Mouse (Mus musculus) hindbrain, embryonic 12.5 days (tissue): ENCODE measurements around the gene Ube2f. TPM values are rescaled to one million over a fixed set of nuclear protein-coding genes. Genes with fewer than 3 reads are reported as not detected.

Experiments
- ATAC-seq: fragments of 200-750 bp; cut with Nextera tagmentation; 2 replicates; pipeline ENCODE4 v1.8.0; 2017; ENCODE audit warnings: moderate TSS enrichment; ENCODE audit not compliant: low FRiP score
- H3K27ac ChIP-seq: fragments of 300-500 bp; sonication (generic); 2 replicates; pipeline ENCODE4 v1.5.1; 2016; ENCODE audit warnings: mild to moderate bottlenecking
- H3K27me3 ChIP-seq: fragments of 300-500 bp; sonication (generic); 2 replicates; pipeline ENCODE4 v1.6.1; 2016; ENCODE audit warnings: mild to moderate bottlenecking
- H3K36me3 ChIP-seq: fragments of 300-500 bp; sonication (generic); 2 replicates; pipeline ENCODE4 v1.6.1; 2016; ENCODE audit warnings: mild to moderate bottlenecking
- H3K4me1 ChIP-seq: fragments of 300-500 bp; sonication (generic); 2 replicates; pipeline ENCODE4 v1.6.1; 2016
- H3K4me2 ChIP-seq: fragments of 300-500 bp; sonication (generic); replicated peaks from 2 replicates; pipeline ENCODE4 v1.6.1; 2016; ENCODE audit warnings: mild to moderate bottlenecking
- H3K4me3 ChIP-seq: fragments of 300-500 bp; sonication (generic); 2 replicates; pipeline ENCODE4 v1.5.1; 2016; ENCODE audit warnings: mild to moderate bottlenecking
- H3K9ac ChIP-seq: fragments of 300-500 bp; sonication (generic); 2 replicates; pipeline ENCODE4 v1.6.1; 2016; ENCODE audit warnings: mild to moderate bottlenecking, moderate library complexity
- H3K9me3 ChIP-seq: fragments of 300-500 bp; sonication (generic); replicated peaks from 2 replicates; pipeline ENCODE4 v1.6.1; 2016; ENCODE audit warnings: mild to moderate bottlenecking
- WGBS: fragments of 180-500 bp; shearing (Covaris S2); methylation state at CpG from one replicate; pipeline ENCODE4 v1.1.7; 2016; 5-methylcytosine and 5-hydroxymethylcytosine counted together
- polyA plus RNA-seq: library from polyadenylated mRNA; unstranded; fragments of >200 nt; fragmentation: Nextera tagmentation; extraction: Ambion mirVana; gene quantifications from 2 replicates; pipeline ENCODE4 v1.2.1, GENCODE M21; 2016

Gene Ube2f
- polyA plus RNA-seq, 1 experiment from 2014 or later = 71.8 TPM

- H3K9me3 ChIP-seq = no peaks in the 10 kb centered on the region
- no peak overlapping the region for H3K4me3 ChIP-seq
- H3K36me3 ChIP-seq = peaks cover 21% of the 10 kb centered on the region
- ATAC-seq = no peak
- no peak overlapping the region for H3K27ac ChIP-seq
- H3K9ac ChIP-seq = no peak overlapping the region
- peaks cover 16% of the 10 kb centered on the region for H3K4me1 ChIP-seq
- no peaks in the 10 kb centered on the region for H3K27me3 ChIP-seq
- H3K4me2 ChIP-seq = no peak overlapping the region
- 92% methylated on average over 3 of the region's 3 CpGs for WGBS
Measured at GRCm38 (mm10) chr1:91302021-91302420, 51.9 kb downstream of the Ube2f start.

- Histone ChIP-seq H3K27ac (no peak overlapping the region), H3K4me2 (no peak overlapping the region), H3K4me3 (no peak overlapping the region), H3K36me3 (peaks cover 44% of the 10 kb centered on the region), H3K4me1 (peaks cover 3% of the 10 kb centered on the region; the same call in 1 of the 2 replicates), H3K9ac (no peak overlapping the region), H3K9me3 (no peaks in the 10 kb centered on the region), H3K27me3 (no peaks in the 10 kb centered on the region)
- 91% methylated on average over 4 of the region's 4 CpGs for WGBS
- ATAC-seq = no peak
Measured at GRCm38 (mm10) chr1:91304621-91305020, 54.5 kb downstream of the Ube2f start.

- H3K4me1 ChIP-seq = peaks cover 10% of the 10 kb centered on the region
- WGBS = 90% methylated on average over 13 of the region's 13 CpGs
- no peaks in the 10 kb centered on the region for H3K9me3 ChIP-seq
- ATAC-seq = no peak
- no peak overlapping the region for H3K4me2 ChIP-seq
- no peak overlapping the region for H3K27ac ChIP-seq
- peaks cover 53% of the 10 kb centered on the region for H3K36me3 ChIP-seq
- H3K9ac ChIP-seq = no peak overlapping the region
- H3K4me3 ChIP-seq = no peak overlapping the region
- no peaks in the 10 kb centered on the region for H3K27me3 ChIP-seq
Measured at GRCm38 (mm10) chr1:91309366-91310085, 59.4 kb downstream of the Ube2f start.

GRCm38 (mm10) chr1:91312273-91312672 is 62.2 kb downstream of the Ube2f start:
- H3K4me2 ChIP-seq = no peak overlapping the region
- no peak overlapping the region for H3K27ac ChIP-seq
- 97% methylated on average over 4 of the region's 4 CpGs for WGBS
- H3K9ac ChIP-seq = no peak overlapping the region
- peaks cover 33% of the 10 kb centered on the region for H3K36me3 ChIP-seq
- peaks cover 10% of the 10 kb centered on the region for H3K4me1 ChIP-seq
- no peaks in the 10 kb centered on the region for H3K27me3 ChIP-seq
- no peaks in the 10 kb centered on the region for H3K9me3 ChIP-seq
- ATAC-seq = no peak
- no peak overlapping the region for H3K4me3 ChIP-seq

- Histone ChIP-seq H3K27ac (peak overlapping the region; percentile 35), H3K9me3 (no peaks in the 10 kb centered on the region), H3K4me3 (no peak overlapping the region), H3K9ac (0 out of 2 replicates have a peak overlapping the region, but pooled peaks have one; percentile 8), H3K4me1 (peaks cover 10% of the 10 kb centered on the region), H3K27me3 (no peaks in the 10 kb centered on the region), H3K4me2 (no peak overlapping the region), H3K36me3 (peaks cover 26% of the 10 kb centered on the region)
- no peak for ATAC-seq
- WGBS = 48% methylated on average over 5 of the region's 5 CpGs
Measured at GRCm38 (mm10) chr1:91313251-91313650, 63.1 kb downstream of the Ube2f start.

- H3K27ac ChIP-seq = no peak overlapping the region
- H3K9me3 ChIP-seq = no peaks in the 10 kb centered on the region
- no peak overlapping the region for H3K4me2 ChIP-seq
- no peak overlapping the region for H3K4me3 ChIP-seq
- WGBS = 86% methylated on average over 6 of the region's 6 CpGs
- H3K9ac ChIP-seq = no peak overlapping the region
- ATAC-seq = no peak
- no peaks in the 10 kb centered on the region for H3K27me3 ChIP-seq
- peaks cover 10% of the 10 kb centered on the region for H3K4me1 ChIP-seq
- no peaks in the 10 kb centered on the region for H3K36me3 ChIP-seq
Measured at GRCm38 (mm10) chr1:91317656-91318055, 67.6 kb downstream of the Ube2f start.

GRCm38 (mm10) chr1:91321760-91322438 is 71.8 kb downstream of the Ube2f start, which contains the start of gene Espnl:
Gene Espnl (plus strand): TSS chr1:91322075.
- Histone ChIP-seq H3K4me3 (no peak within 1 kb of the TSS), H3K9me3 (no peaks in the 10 kb centered on the region), H3K27me3 (no peaks in the 10 kb centered on the region), H3K4me1 (no peaks in the 10 kb centered on the region), H3K4me2 (no peak within 1 kb of the TSS), H3K36me3 (no peaks in the 10 kb centered on the region), H3K27ac (no peak within 1 kb of the TSS), H3K9ac (no peak within 1 kb of the TSS)
- 72% methylated on average over 19 of the region's 19 CpGs for WGBS
- ATAC-seq = no peak

GRCm38 (mm10) chr1:91324646-91325045 is 74.5 kb downstream of the Ube2f start:
- no peak for ATAC-seq
- Histone ChIP-seq H3K4me3 (no peak overlapping the region), H3K9ac (no peak overlapping the region), H3K9me3 (no peaks in the 10 kb centered on the region), H3K4me1 (peaks cover 4% of the 10 kb centered on the region; the same call in 1 of the 2 replicates), H3K27ac (no peak overlapping the region), H3K4me2 (no peak overlapping the region), H3K36me3 (no peaks in the 10 kb centered on the region), H3K27me3 (no peaks in the 10 kb centered on the region)
- WGBS = 58% methylated on average over 2 of the region's 2 CpGs

- no peak overlapping the region for H3K4me3 ChIP-seq
- 73% methylated on average over 4 of the region's 4 CpGs for WGBS
- no peaks in the 10 kb centered on the region for H3K27me3 ChIP-seq
- peaks cover 4% of the 10 kb centered on the region; the same call in 1 of the 2 replicates for H3K4me1 ChIP-seq
- H3K27ac ChIP-seq = no peak overlapping the region
- no peak for ATAC-seq
- H3K9ac ChIP-seq = no peak overlapping the region
- H3K9me3 ChIP-seq = no peaks in the 10 kb centered on the region
- no peaks in the 10 kb centered on the region for H3K36me3 ChIP-seq
- no peak overlapping the region for H3K4me2 ChIP-seq
Measured at GRCm38 (mm10) chr1:91325488-91326042, 75.5 kb downstream of the Ube2f start.

- no peak for ATAC-seq
- Histone ChIP-seq H3K27me3 (no peaks in the 10 kb centered on the region), H3K9ac (no peak overlapping the region), H3K4me2 (no peak overlapping the region), H3K4me1 (peaks cover 4% of the 10 kb centered on the region; the same call in 1 of the 2 replicates), H3K9me3 (no peaks in the 10 kb centered on the region), H3K27ac (no peak overlapping the region), H3K4me3 (no peak overlapping the region), H3K36me3 (no peaks in the 10 kb centered on the region)
- 63% methylated on average over 4 of the region's 4 CpGs for WGBS
Measured at GRCm38 (mm10) chr1:91332102-91332501, 82.0 kb downstream of the Ube2f start.

GRCm38 (mm10) chr1:91333582-91333981 is 83.5 kb downstream of the Ube2f start:
- H3K4me1 ChIP-seq = peaks cover 1% of the 10 kb centered on the region; the same call in 1 of the 2 replicates
- H3K9ac ChIP-seq = no peak overlapping the region
- no peaks in the 10 kb centered on the region for H3K9me3 ChIP-seq
- H3K4me3 ChIP-seq = no peak overlapping the region
- H3K36me3 ChIP-seq = no peaks in the 10 kb centered on the region
- no peaks in the 10 kb centered on the region for H3K27me3 ChIP-seq
- ATAC-seq = no peak
- H3K27ac ChIP-seq = no peak overlapping the region
- H3K4me2 ChIP-seq = no peak overlapping the region

- H3K9me3 ChIP-seq = no peaks in the 10 kb centered on the region
- H3K36me3 ChIP-seq = no peaks in the 10 kb centered on the region
- H3K4me1 ChIP-seq = no peaks in the 10 kb centered on the region
- no peak overlapping the region for H3K4me2 ChIP-seq
- WGBS = 89% methylated on average over 7 of the region's 7 CpGs
- no peak overlapping the region for H3K9ac ChIP-seq
- no peak overlapping the region for H3K27ac ChIP-seq
- no peak overlapping the region for H3K4me3 ChIP-seq
- no peak for ATAC-seq
- peaks cover 11% of the 10 kb centered on the region for H3K27me3 ChIP-seq
Measured at GRCm38 (mm10) chr1:91337355-91337754, 87.3 kb downstream of the Ube2f start.
